Mouse (Mus musculus): ENCODE measurements at regions not wholly inside any gene's neighbourhood (a gene's known extent, or its start where the extent isn't known, plus 50 kb on each side); places are given as distances from the start of the nearest gene placed in this dataset.

DNA sequence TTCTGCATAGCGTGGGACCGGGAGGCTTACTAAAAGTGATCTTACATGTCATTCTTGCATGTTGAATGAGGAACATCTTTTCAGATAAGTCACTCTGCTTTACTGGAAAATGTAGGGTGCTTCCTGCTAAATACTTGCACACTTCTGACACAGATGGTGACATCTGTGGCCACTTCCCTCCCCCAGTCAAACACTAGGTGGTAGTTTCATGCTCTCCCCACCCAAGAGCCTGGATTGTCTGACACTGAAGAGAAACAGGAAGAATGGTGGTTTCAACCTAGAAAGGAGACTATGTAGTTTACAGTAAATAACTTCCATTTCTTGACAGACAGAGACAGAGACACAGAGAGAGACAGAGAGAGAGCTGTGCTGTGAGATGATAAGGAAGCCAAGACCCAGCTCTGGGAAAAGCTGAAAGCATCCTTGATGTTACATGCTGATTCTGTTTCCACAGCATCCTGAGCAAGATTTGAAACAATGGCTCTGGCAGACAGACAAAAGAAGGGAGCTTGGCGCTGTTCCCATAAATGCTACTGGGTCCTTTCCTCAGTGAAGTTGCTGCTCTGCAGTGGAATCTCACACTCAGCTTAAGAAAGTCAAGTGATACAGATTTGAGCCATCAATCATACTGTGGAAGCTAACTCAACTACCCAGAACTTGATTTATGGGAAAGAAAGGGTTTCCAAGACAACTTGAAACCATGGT, 61.9 kb upstream of the Picalm start:
- no peak overlapping the region for H3K4me3 ChIP-seq (ENCODE audit: insufficient read depth, low read depth, low read length)
- H3K27ac ChIP-seq (replicated peaks; ENCODE audit: low read depth, low read length) = peak overlapping the region; percentile 10; the same call in 1 of the 2 replicates
- H3K4me1 ChIP-seq (ENCODE audit: control insufficient read depth, insufficient read depth, insufficient read length, low read length) = no peaks in the 10 kb centered on the region; the same call in 1 of the 2 replicates

DNA sequence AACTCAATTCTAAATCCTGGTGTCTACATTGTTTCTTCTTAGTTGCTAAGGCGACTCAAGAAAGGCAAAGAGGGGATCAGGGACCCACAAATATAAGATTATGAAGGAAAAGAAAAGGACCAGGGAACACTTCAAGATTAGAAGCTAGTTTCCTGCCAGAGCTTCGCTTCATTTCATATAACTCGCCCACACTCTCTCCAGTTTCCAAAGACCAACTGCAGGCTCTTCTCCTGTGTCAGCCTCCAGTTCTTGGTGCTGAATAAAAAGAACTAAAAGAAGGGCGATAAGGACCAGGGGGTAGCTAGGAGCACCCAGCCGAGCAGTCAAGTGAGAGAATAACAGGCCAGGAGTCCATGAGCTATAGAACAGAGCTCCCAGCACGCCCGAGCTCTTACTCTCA, 59.7 kb upstream of the Picalm start:
- no peak overlapping the region for H3K4me3 ChIP-seq (ENCODE audit: insufficient read depth, low read depth, low read length)
- H3K27ac ChIP-seq (replicated peaks; ENCODE audit: low read depth, low read length) = no peak overlapping the region
- H3K4me1 ChIP-seq (ENCODE audit: control insufficient read depth, insufficient read depth, insufficient read length, low read length) = no peaks in the 10 kb centered on the region; the same call in 1 of the 2 replicates

DNA sequence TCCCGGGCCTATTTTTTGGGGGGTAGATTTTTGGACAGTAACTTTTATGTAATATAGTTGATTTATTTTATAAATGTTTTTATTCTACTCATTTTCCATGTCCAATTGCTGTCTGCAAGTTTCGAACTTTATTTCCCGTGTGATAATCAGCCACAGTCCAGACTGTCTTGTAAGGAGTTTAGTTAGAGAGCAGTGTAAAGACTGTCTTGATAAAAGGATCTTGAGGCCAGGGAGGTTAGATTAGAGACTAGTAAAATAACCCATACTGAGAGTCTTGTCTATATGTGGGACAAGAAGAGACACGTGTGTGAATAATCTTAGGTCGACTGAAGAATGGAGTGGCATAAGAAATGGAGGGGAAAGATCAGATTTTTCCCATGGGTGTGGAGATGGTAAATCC, 56.1 kb upstream of the Picalm start:
- Histone ChIP-seq H3K4me3 (ENCODE audit: insufficient read depth, low read depth, low read length) (no peak overlapping the region), H3K4me1 (ENCODE audit: control insufficient read depth, insufficient read depth, insufficient read length, low read length) (no peaks in the 10 kb centered on the region), H3K27ac (replicated peaks; ENCODE audit: low read depth, low read length) (no peak overlapping the region)

DNA sequence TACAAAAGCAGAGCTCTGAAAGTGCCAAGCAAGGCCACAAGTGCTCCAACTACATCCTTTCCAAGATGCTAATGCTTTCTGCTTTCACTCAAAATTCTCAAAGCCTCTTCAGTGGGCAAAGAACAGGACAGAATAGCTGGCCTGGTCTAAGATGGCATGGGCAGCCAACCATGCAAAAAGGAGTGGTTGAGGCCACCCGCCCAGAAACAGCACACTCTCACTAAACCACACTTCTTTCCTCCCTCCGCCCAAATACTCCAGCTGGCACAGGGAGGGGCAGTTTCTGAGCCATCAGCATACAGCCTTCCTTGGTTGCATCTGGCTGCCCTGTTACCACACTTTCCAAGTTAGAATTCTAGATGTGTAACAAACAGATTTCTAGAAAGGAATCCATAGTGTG, 55.4 kb upstream of the Picalm start:
- no peaks in the 10 kb centered on the region for H3K4me1 ChIP-seq (ENCODE audit: control insufficient read depth, insufficient read depth, insufficient read length, low read length)
- no peak overlapping the region for H3K4me3 ChIP-seq (ENCODE audit: insufficient read depth, low read depth, low read length)
- H3K27ac ChIP-seq (replicated peaks; ENCODE audit: low read depth, low read length) = no peak overlapping the region

DNA sequence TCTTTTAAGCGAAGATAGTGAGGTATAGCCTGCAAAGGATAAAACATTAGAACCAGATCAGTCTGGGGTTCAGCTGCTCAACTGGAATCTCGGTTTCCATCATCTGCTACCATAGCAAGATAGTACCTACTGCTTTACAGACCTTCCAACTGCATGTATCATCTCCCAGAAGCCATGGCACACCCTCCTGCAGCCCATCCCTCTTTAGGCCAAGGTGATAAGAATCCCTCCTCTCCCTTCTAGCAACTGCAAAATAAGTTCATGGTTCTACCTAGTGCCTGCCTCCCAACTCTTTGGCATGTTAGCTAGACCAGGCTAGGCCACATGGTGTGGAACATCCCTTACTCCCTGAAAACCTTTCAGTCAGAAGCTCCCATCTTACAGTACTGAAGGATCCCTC, 52.4 kb upstream of the Picalm start:
- H3K4me1 ChIP-seq (ENCODE audit: control insufficient read depth, insufficient read depth, insufficient read length, low read length) = no peaks in the 10 kb centered on the region

DNA sequence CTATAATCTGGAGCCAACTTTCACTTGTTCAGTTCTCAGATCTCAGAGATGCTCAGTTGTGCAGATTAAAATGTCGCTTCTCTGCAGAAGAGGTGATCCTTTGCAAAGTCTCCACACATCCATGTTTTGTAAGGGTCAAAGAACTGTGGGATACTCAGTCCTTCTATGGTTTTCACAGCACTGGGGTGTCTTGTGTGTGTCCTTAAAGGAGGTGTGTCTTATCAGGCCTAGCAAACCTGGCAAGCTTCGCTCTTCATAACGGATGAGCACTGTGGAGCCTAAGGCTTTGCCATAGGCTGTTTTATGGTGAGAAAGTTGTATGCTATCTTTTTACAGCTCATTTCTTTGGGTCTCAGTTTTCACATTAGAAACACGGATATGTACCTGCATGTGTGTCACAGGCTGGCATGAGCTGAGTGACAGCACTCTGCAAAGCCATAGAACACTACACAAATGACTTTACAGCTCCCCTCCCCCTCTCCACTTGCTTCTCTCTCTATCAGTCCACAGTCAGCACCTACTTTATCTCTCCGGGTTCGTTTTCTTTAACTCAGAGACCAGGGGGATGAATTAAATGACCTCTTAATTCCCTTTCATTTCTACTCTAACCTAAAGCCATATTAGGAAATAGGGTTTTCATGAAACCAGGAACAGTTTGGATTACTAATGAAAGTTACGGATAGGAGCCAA, 49.8 kb upstream of the Picalm start:
- Histone ChIP-seq H3K27ac (replicated peaks; ENCODE audit: low read depth, low read length) (no peak overlapping the region), H3K4me1 (ENCODE audit: control insufficient read depth, insufficient read depth, insufficient read length, low read length) (no peaks in the 10 kb centered on the region), H3K4me3 (ENCODE audit: insufficient read depth, low read depth, low read length) (no peak overlapping the region)

More for the DNA sequence above, 52.4 kb upstream of the Picalm start:
- Histone ChIP-seq H3K27ac (replicated peaks; ENCODE audit: low read depth, low read length) (no peak overlapping the region), H3K4me3 (ENCODE audit: insufficient read depth, low read depth, low read length) (no peak overlapping the region)

All from brown adipose tissue, adult 24 weeks (tissue).